Mouse (Mus musculus) cortical plate, adult 2 months (tissue): ENCODE results near the gene Rnf181.

Source experiments
- CTCF ChIP-seq: fragments of 200-500 bp; IDR thresholded peaks from 2 replicates; pipeline ENCODE4 v1.5.1; 2011; ENCODE audit warnings: mild to moderate bottlenecking, control low read depth, low read length; ENCODE audit not compliant: insufficient read depth; ENCODE audit errors: extremely low read depth
- POLR2A ChIP-seq: fragments of 200-500 bp; IDR thresholded peaks from 2 replicates; pipeline ENCODE4 v1.6.1; 2011; ENCODE audit warnings: mild to moderate bottlenecking, low read length, control low read depth; ENCODE audit not compliant: insufficient read depth; ENCODE audit errors: extremely low read depth

DNA sequence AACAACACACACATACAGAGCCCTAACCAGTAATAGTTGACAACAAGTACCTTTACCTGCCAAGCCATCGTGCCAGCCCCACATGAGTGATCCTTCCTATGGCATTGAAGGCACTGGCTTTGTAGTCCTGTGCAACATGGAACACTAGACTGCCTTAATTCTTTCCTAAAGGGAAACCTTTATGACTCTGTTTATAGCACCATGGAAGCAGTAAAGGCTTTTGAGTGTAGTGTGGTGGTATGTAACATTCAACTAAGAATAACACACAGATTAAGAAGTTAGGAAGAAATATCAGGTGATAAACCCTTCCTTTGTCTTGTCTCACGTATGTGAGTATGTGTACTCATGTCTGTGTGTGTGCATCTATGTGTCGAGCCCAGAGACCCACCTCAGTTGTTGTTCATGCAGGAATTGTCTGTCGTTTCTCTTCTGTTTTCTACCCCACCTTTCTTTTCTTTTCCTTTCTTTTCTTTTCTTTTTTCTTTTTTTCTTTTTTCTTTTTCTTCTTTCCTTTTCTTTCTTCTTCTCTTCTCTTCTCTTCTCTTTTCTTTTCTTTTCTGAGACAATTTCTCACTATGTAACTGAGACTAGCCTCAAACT, at the start of gene Rnf181:
- TF ChIP-seq CTCF, result no peak
- TF ChIP-seq POLR2A, result no peak
